Mouse (Mus musculus) MEL (cell line): ENCODE measurements around the gene Il25.

Source experiments
- CTCF ChIP-seq, 3 experiments: IDR thresholded peaks in 2 of 3; conservative IDR thresholded peaks in 1 of 3; 2 replicates each; pipeline ENCODE4 v1.5.1; 2011 to 2012; ENCODE audit warnings: low read length in 3 of 3, low read depth in 2 of 3, mild to moderate bottlenecking in 2 of 3, improper control_type of control experiment in 1 of 3, inconsistent platforms in 1 of 3, mixed read lengths in 1 of 3, moderate library complexity in 1 of 3; ENCODE audit not compliant: control insufficient read depth in 1 of 3, insufficient read depth in 1 of 3, poor library complexity in 1 of 3, severe bottlenecking in 1 of 3
- ELF1 ChIP-seq: IDR thresholded peaks from 2 replicates; pipeline ENCODE4 v1.6.1; 2014; ENCODE audit warnings: low read depth, mild to moderate bottlenecking, inconsistent platforms, low read length, improper control_type of control experiment, moderate library complexity
- EP300 ChIP-seq, 2 experiments: IDR thresholded peaks; 2 replicates each; pipeline ENCODE4 v1.6.1; 2011; ENCODE audit warnings: improper control_type of control experiment in 2 of 2, low read length in 2 of 2, low read depth in 1 of 2, mild to moderate bottlenecking in 1 of 2
- ETS1 ChIP-seq: IDR thresholded peaks from 2 replicates; pipeline ENCODE4 v1.6.1; 2012; ENCODE audit warnings: low read depth, mild to moderate bottlenecking, inconsistent platforms, low read length, improper control_type of control experiment, moderate library complexity
- JUND ChIP-seq: IDR thresholded peaks from 2 replicates; pipeline ENCODE4 v1.6.1; 2011; ENCODE audit warnings: low read depth, mild to moderate bottlenecking, improper control_type of control experiment, low read length
- MEF2A ChIP-seq: IDR thresholded peaks from 2 replicates; pipeline ENCODE4 v1.6.1; 2014; ENCODE audit warnings: low read depth, mild to moderate bottlenecking, inconsistent platforms, low read length, improper control_type of control experiment; ENCODE audit not compliant: poor library complexity, insufficient replicate concordance, severe bottlenecking; ENCODE audit errors: extremely low read depth
- MYC ChIP-seq: IDR thresholded peaks from 2 replicates; pipeline ENCODE4 v1.6.1; 2011; ENCODE audit warnings: low read depth, mild to moderate bottlenecking, low read length, improper control_type of control experiment, moderate library complexity
- POLR2AphosphoS5 ChIP-seq: IDR thresholded peaks from 2 replicates; pipeline ENCODE4 v1.6.1; 2012; ENCODE audit warnings: low read depth, borderline replicate concordance, mild to moderate bottlenecking, inconsistent platforms, low read length, moderate library complexity, mixed read lengths
- SIN3A ChIP-seq: IDR thresholded peaks from 2 replicates; pipeline ENCODE4 v1.6.1; 2012; ENCODE audit warnings: low read length, improper control_type of control experiment, inconsistent platforms
- TBP ChIP-seq: IDR thresholded peaks from 2 replicates; pipeline ENCODE4 v1.8.0; 2011; ENCODE audit warnings: low read depth, low read length, improper control_type of control experiment

GRCm38 (mm10) chr14:54927296-54927695 lies 5.2 kb upstream of the Il25 start:
- TF ChIP-seq CTCF (IDR thresholded peaks at IDR 0.05 in 2 of 3, conservative IDR thresholded peaks at IDR 0.05 in 1 of 3; ENCODE audit: control insufficient read depth in 1 of 3, insufficient read depth in 1 of 3, low read depth in 2 of 3, low read length in 3 of 3, poor library complexity in 1 of 3, severe bottlenecking in 1 of 3) (no peak), POLR2AphosphoS5 (no peak), MEF2A (no peak), MYC (no peak), JUND (no peak), TBP (no peak), EP300 (IDR thresholded peaks at IDR 0.05; ENCODE audit: low read depth in 1 of 2, low read length in 2 of 2) (no peak), ETS1 (no peak), SIN3A (no peak), ELF1 (no peak)
